Mouse (Mus musculus) liver, adult 2 months (tissue): ENCODE measurements around the gene Dlg1. TPM values are rescaled to one million over a fixed set of nuclear protein-coding genes. Genes with fewer than 3 reads are reported as not detected.

Experiments used
- DNase-seq: peaks from one replicate; pipeline ENCODE4 v3.0.0-alpha.2; 2011; ENCODE audit warnings: low read depth, low spot score; ENCODE audit errors: extremely low read depth
- H3K27ac ChIP-seq: fragments of 200-500 bp; replicated peaks from 2 replicates; pipeline ENCODE4 v1.5.1; 2012; ENCODE audit warnings: low read depth, mild to moderate bottlenecking, control low read depth, inconsistent platforms, low read length; ENCODE audit not compliant: insufficient read depth
- H3K27me3 ChIP-seq: fragments of 200-500 bp; 2 replicates; pipeline ENCODE4 v1.6.1; 2012; ENCODE audit warnings: mild to moderate bottlenecking, moderate library complexity, low read length, inconsistent platforms; ENCODE audit not compliant: control insufficient read depth, insufficient read depth
- H3K36me3 ChIP-seq: fragments of 200-500 bp; 2 replicates; pipeline ENCODE4 v1.6.1; 2012; ENCODE audit warnings: low read length, inconsistent platforms; ENCODE audit not compliant: control insufficient read depth, insufficient read depth
- H3K4me1 ChIP-seq: fragments of 200-500 bp; 2 replicates; pipeline ENCODE4 v1.6.1; 2011; ENCODE audit warnings: low read length; ENCODE audit not compliant: control insufficient read depth, insufficient read depth
- H3K4me3 ChIP-seq: fragments of 200-500 bp; 2 replicates; pipeline ENCODE4 v1.5.1; 2011; ENCODE audit warnings: low read depth, mild to moderate bottlenecking, control low read depth, low read length, moderate library complexity; ENCODE audit not compliant: insufficient read depth
- H3K79me2 ChIP-seq: fragments of 200-500 bp; 2 replicates; pipeline ENCODE4 v1.6.1; 2012; ENCODE audit warnings: inconsistent platforms, mild to moderate bottlenecking, low read length, moderate library complexity; ENCODE audit not compliant: control insufficient read depth, insufficient read depth
- H3K9ac ChIP-seq: fragments of 200-500 bp; 2 replicates; pipeline ENCODE4 v1.6.1; 2012; ENCODE audit warnings: low read depth, mild to moderate bottlenecking, control low read depth, inconsistent platforms, low read length
- CTCF ChIP-seq: fragments of 200-500 bp; IDR thresholded peaks from 2 replicates; pipeline ENCODE4 v1.5.1; 2011; ENCODE audit warnings: low read depth, low read length, control low read depth
- POLR2A ChIP-seq: fragments of 200-500 bp; IDR thresholded peaks from 2 replicates; pipeline ENCODE4 v1.6.1; 2011; ENCODE audit warnings: low read length, control low read depth; ENCODE audit not compliant: insufficient read depth; ENCODE audit errors: extremely low read depth
- WGBS: fragments of 180-500 bp; shearing (Covaris S2); methylation state at CpG from one replicate; pipeline ENCODE4 v1.1.7; 2018; 5-methylcytosine and 5-hydroxymethylcytosine counted together
- polyA plus RNA-seq: library from polyadenylated mRNA; depleted of rRNA; stranded (reverse); fragments of >200 nt; gene quantifications from 2 replicates; pipeline ENCODE4 v1.2.3, GENCODE M21; 2012
- total RNA-seq: library from RNA; depleted of rRNA; stranded (reverse); fragments of >200 nt; gene quantifications from 2 replicates; pipeline ENCODE4 v1.2.3, GENCODE M21; 2014

Gene Dlg1
- total and polyA plus RNA-seq, 2 experiments = 10.8 to 42.7 TPM

- Histone ChIP-seq H3K4me3 (no peak overlapping the region), H3K36me3 (no peaks in the 10 kb centered on the region), H3K27ac (no peak overlapping the region), H3K4me1 (peaks cover 12% of the 10 kb centered on the region), H3K79me2 (no peaks in the 10 kb centered on the region), H3K9ac (no peak overlapping the region), H3K27me3 (no peaks in the 10 kb centered on the region)
- no peak for DNase-seq
- no peak for TF ChIP-seq POLR2A
- TF ChIP-seq CTCF = no peak
- WGBS = 61% methylated on average over 6 of the region's 6 CpGs
Observed at GRCm38 (mm10) chr16:31650788-31651187, 12.5 kb upstream of the Dlg1 start.

GRCm38 (mm10) chr16:31651541-31651940, 11.7 kb upstream of the Dlg1 start:
- Histone ChIP-seq H3K4me1 (peaks cover 12% of the 10 kb centered on the region), H3K36me3 (no peaks in the 10 kb centered on the region), H3K4me3 (no peak overlapping the region), H3K27ac (peak overlapping the region; percentile 96), H3K79me2 (no peaks in the 10 kb centered on the region), H3K27me3 (no peaks in the 10 kb centered on the region), H3K9ac (no peak overlapping the region)
- peak; percentile 94 for DNase-seq
- WGBS = 23% methylated on average over 3 of the region's 3 CpGs
- TF ChIP-seq CTCF (no peak), POLR2A (no peak)

- 47% methylated on average over 9 of the region's 9 CpGs for WGBS
- Histone ChIP-seq H3K27me3 (no peaks in the 10 kb centered on the region), H3K4me1 (peaks cover 12% of the 10 kb centered on the region), H3K79me2 (no peaks in the 10 kb centered on the region), H3K27ac (peak overlapping the region; percentile 96), H3K4me3 (no peak overlapping the region), H3K36me3 (no peaks in the 10 kb centered on the region), H3K9ac (peak overlapping the region; percentile 48; the same call in 1 of the 2 replicates)
- peak; percentile 89 for DNase-seq
- no peak for TF ChIP-seq CTCF
- no peak for TF ChIP-seq POLR2A
Observed at GRCm38 (mm10) chr16:31652115-31652843, 11.0 kb upstream of the Dlg1 start.

- Histone ChIP-seq H3K79me2 (no peaks in the 10 kb centered on the region), H3K4me3 (no peak overlapping the region), H3K4me1 (peaks cover 12% of the 10 kb centered on the region), H3K27ac (no peak overlapping the region), H3K9ac (no peak overlapping the region), H3K27me3 (no peaks in the 10 kb centered on the region), H3K36me3 (no peaks in the 10 kb centered on the region)
- no peak for DNase-seq
- no peak for TF ChIP-seq CTCF
- TF ChIP-seq POLR2A = no peak
- 88% methylated on average over 5 of the region's 5 CpGs for WGBS
Observed at GRCm38 (mm10) chr16:31653616-31654015, 9.6 kb upstream of the Dlg1 start.

- no peaks in the 10 kb centered on the region for H3K36me3 ChIP-seq
- H3K4me1 ChIP-seq = peaks cover 14% of the 10 kb centered on the region
- H3K79me2 ChIP-seq = no peaks in the 10 kb centered on the region
- TF ChIP-seq CTCF (no peak), POLR2A (no peak)
- no peak overlapping the region for H3K9ac ChIP-seq
- H3K27ac ChIP-seq = no peak overlapping the region
- no peak overlapping the region for H3K4me3 ChIP-seq
- WGBS = 82% methylated on average over 7 of the region's 7 CpGs
- H3K27me3 ChIP-seq = no peaks in the 10 kb centered on the region
- DNase-seq = no peak
Observed at GRCm38 (mm10) chr16:31654021-31654420, 9.2 kb upstream of the Dlg1 start.

DNA sequence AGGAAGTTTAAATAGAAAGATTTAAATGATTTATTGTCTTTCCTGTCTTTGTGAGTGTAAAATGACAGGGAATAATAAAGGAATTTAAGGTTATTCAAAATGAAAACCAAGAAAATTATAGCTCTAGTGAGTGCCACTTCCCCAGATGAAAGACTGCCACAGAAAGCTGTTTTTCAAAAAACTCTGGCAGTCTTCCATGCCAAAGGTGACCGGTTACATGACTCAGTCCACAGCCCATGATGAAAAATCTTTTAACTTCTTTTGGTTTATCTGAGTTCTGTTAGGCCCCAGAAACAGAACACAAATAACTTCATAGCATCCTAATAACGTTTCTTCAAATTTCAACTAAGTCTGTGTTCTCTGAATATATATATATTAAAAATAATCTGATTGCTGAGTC, 7.7 kb upstream of the Dlg1 start:
- Histone ChIP-seq H3K27me3 (no peaks in the 10 kb centered on the region), H3K9ac (no peak overlapping the region), H3K4me1 (peaks cover 14% of the 10 kb centered on the region), H3K4me3 (no peak overlapping the region), H3K36me3 (no peaks in the 10 kb centered on the region), H3K79me2 (no peaks in the 10 kb centered on the region), H3K27ac (no peak overlapping the region)
- DNase-seq = peak; percentile 57
- 27% methylated on average over 2 of the region's 2 CpGs for WGBS
- TF ChIP-seq CTCF = no peak
- no peak for TF ChIP-seq POLR2A
